Mouse (Mus musculus): ENCODE measurements around the gene Tlk2. TPM values are rescaled to one million over a fixed set of nuclear protein-coding genes. Genes with fewer than 3 reads are reported as not detected.
"Not testable (repeated sequence)": the region's sequence is repeated elsewhere in the genome, so short reads cannot be mapped to it uniquely, and the experiment has no call there.

Gene Tlk2
- polyA plus RNA-seq (2014; fragmentation: Nextera tagmentation; extraction: Ambion mirVana), result 16.1 and 18.2 TPM in 2 replicates

DNA sequence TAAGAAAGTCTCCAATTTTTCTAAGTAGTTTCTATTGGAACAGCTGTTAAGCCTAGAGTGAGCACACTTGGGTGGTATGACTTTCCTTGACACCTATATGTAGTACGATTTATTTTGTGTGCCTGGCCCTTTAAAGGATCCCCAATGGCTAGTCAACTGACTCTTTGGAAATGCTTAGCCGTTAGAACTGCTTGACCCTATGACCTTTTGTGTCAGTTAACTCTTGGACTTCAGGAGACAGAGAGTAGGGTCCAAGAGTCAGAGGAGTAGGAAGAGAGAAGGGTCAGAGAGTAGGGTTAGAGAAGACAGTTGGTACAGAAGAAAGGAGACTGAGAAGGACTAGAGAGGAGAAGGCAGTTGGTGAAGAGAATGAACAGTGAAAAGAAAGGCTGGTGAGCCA lies at the start of gene Tlk2:
TSS of gene Tlk2 (plus strand) at position 292 of the 400 bp plus-strand sequence.
- DNase-seq (ENCODE audit: low spot score), result no peak
- H3K36me3 ChIP-seq (ENCODE audit: control insufficient read depth, insufficient read depth, low read length), result no peaks in the 10 kb centered on the region
- H3K4me2 ChIP-seq, result peak within 1 kb of the TSS; percentile 70
- peak within 1 kb of the TSS; percentile 91; the same call in 1 of the 2 replicates for H3K9ac ChIP-seq (ENCODE audit: low read depth, low read length)
- ATAC-seq (replicated peaks; ENCODE audit: low FRiP score), result no peak
- WGBS, result 64% methylated on average over 2 of the region's 2 CpGs
- no peaks in the 10 kb centered on the region for H3K27me3 ChIP-seq (replicated peaks; ENCODE audit: control insufficient read depth, insufficient read depth, low read length)
- peaks cover 7% of the 10 kb centered on the region; the same call in 1 of the 2 replicates for H3K4me1 ChIP-seq (replicated peaks; ENCODE audit: control insufficient read depth, insufficient read depth, low read length)
- no peaks in the 10 kb centered on the region for H3K9me3 ChIP-seq (ENCODE audit: control insufficient read depth, low read length)
- no peak within 1 kb of the TSS; the same call in 1 of the 2 replicates for H3K27ac ChIP-seq (ENCODE audit: low read depth, low read length)
- H3K4me3 ChIP-seq (ENCODE audit: low read depth, low read length), result peak within 1 kb of the TSS; percentile 87

- Histone ChIP-seq H3K4me1 (replicated peaks; ENCODE audit: control insufficient read depth, insufficient read depth, low read length) (peaks cover 8% of the 10 kb centered on the region; the same call in 1 of the 2 replicates), H3K9ac (ENCODE audit: low read depth, low read length) (no peak overlapping the region), H3K4me3 (ENCODE audit: low read depth, low read length) (no peak overlapping the region), H3K4me2 (no peak overlapping the region), H3K9me3 (ENCODE audit: control insufficient read depth, low read length) (no peaks in the 10 kb centered on the region), H3K27ac (ENCODE audit: low read depth, low read length) (no peak overlapping the region), H3K27me3 (replicated peaks; ENCODE audit: control insufficient read depth, insufficient read depth, low read length) (no peaks in the 10 kb centered on the region), H3K36me3 (ENCODE audit: control insufficient read depth, insufficient read depth, low read length) (peaks cover 68% of the 10 kb centered on the region)
- WGBS, result 66% methylated on average over 7 of the region's 7 CpGs
- peak; percentile 53 for ATAC-seq (replicated peaks; ENCODE audit: low FRiP score)
- no peak for DNase-seq (ENCODE audit: low spot score)
Measured at GRCm38 (mm10) chr11:105135692-105136091, 42.9 kb upstream of the Tlk2 start.

- DNase-seq (ENCODE audit: low spot score); H3K4me1 ChIP-seq (replicated peaks; ENCODE audit: control insufficient read depth, insufficient read depth, low read length); H3K9ac ChIP-seq (ENCODE audit: low read depth, low read length); H3K27ac ChIP-seq (ENCODE audit: low read depth, low read length); H3K4me3 ChIP-seq (ENCODE audit: low read depth, low read length); H3K9me3 ChIP-seq (ENCODE audit: control insufficient read depth, low read length); H3K4me2 ChIP-seq; H3K27me3 ChIP-seq (replicated peaks; ENCODE audit: control insufficient read depth, insufficient read depth, low read length): not testable (repeated sequence)
- WGBS, result 87% methylated on average over 2 of the region's 2 CpGs
- peak; percentile 47; the same call in 1 of the 2 replicates for ATAC-seq (replicated peaks; ENCODE audit: low FRiP score)
- peaks cover 65% of the 10 kb centered on the region for H3K36me3 ChIP-seq (ENCODE audit: control insufficient read depth, insufficient read depth, low read length)
Measured at GRCm38 (mm10) chr11:105137255-105137654, 41.4 kb upstream of the Tlk2 start.

- 90% methylated on average over 7 of the region's 8 CpGs for WGBS
- H3K27ac ChIP-seq (ENCODE audit: low read depth, low read length); H3K9ac ChIP-seq (ENCODE audit: low read depth, low read length); DNase-seq (ENCODE audit: low spot score); ATAC-seq (replicated peaks; ENCODE audit: low FRiP score); H3K4me3 ChIP-seq (ENCODE audit: low read depth, low read length); H3K9me3 ChIP-seq (ENCODE audit: control insufficient read depth, low read length); H3K27me3 ChIP-seq (replicated peaks; ENCODE audit: control insufficient read depth, insufficient read depth, low read length); H3K4me2 ChIP-seq; H3K4me1 ChIP-seq (replicated peaks; ENCODE audit: control insufficient read depth, insufficient read depth, low read length): not testable (repeated sequence)
- peaks cover 39% of the 10 kb centered on the region for H3K36me3 ChIP-seq (ENCODE audit: control insufficient read depth, insufficient read depth, low read length)
Measured at GRCm38 (mm10) chr11:105140512-105140911, 38.1 kb upstream of the Tlk2 start.

GRCm38 (mm10) chr11:105141115-105141514 lies 37.5 kb upstream of the Tlk2 start:
- Histone ChIP-seq H3K4me1 (replicated peaks; ENCODE audit: control insufficient read depth, insufficient read depth, low read length) (peaks cover 9% of the 10 kb centered on the region), H3K27me3 (replicated peaks; ENCODE audit: control insufficient read depth, insufficient read depth, low read length) (no peaks in the 10 kb centered on the region), H3K4me3 (ENCODE audit: low read depth, low read length) (no peak overlapping the region), H3K36me3 (ENCODE audit: control insufficient read depth, insufficient read depth, low read length) (peaks cover 37% of the 10 kb centered on the region), H3K9me3 (ENCODE audit: control insufficient read depth, low read length) (no peaks in the 10 kb centered on the region), H3K27ac (ENCODE audit: low read depth, low read length) (no peak overlapping the region), H3K9ac (ENCODE audit: low read depth, low read length) (no peak overlapping the region), H3K4me2 (no peak overlapping the region)
- ATAC-seq (replicated peaks; ENCODE audit: low FRiP score), result no peak
- DNase-seq (ENCODE audit: low spot score), result no peak
- 90% methylated on average over 5 of the region's 5 CpGs for WGBS

GRCm38 (mm10) chr11:105143564-105143963 lies 35.0 kb upstream of the Tlk2 start:
- no peak overlapping the region for H3K9ac ChIP-seq (ENCODE audit: low read depth, low read length)
- DNase-seq (ENCODE audit: low spot score), result no peak

GRCm38 (mm10) chr11:105144084-105144483 lies 34.5 kb upstream of the Tlk2 start:
- H3K4me2 ChIP-seq, result no peak overlapping the region
- no peaks in the 10 kb centered on the region for H3K9me3 ChIP-seq (ENCODE audit: control insufficient read depth, low read length)
- WGBS, result 63% methylated on average over 3 of the region's 3 CpGs
- H3K27ac ChIP-seq (ENCODE audit: low read depth, low read length), result peak overlapping the region; percentile 1; the same call in 1 of the 2 replicates
- H3K4me3 ChIP-seq (ENCODE audit: low read depth, low read length), result no peak overlapping the region
- ATAC-seq (replicated peaks; ENCODE audit: low FRiP score) (peak; percentile 69), DNase-seq (ENCODE audit: low spot score) (no peak)
- H3K9ac ChIP-seq (ENCODE audit: low read depth, low read length), result no peak overlapping the region
- H3K36me3 ChIP-seq (ENCODE audit: control insufficient read depth, insufficient read depth, low read length), result peaks cover 16% of the 10 kb centered on the region
- H3K27me3 ChIP-seq (replicated peaks; ENCODE audit: control insufficient read depth, insufficient read depth, low read length), result no peaks in the 10 kb centered on the region
- H3K4me1 ChIP-seq (replicated peaks; ENCODE audit: control insufficient read depth, insufficient read depth, low read length), result peaks cover 5% of the 10 kb centered on the region

More at GRCm38 (mm10) chr11:105143564-105143963, 35.0 kb upstream of the Tlk2 start:
- Histone ChIP-seq H3K27ac (ENCODE audit: low read depth, low read length) (peak overlapping the region; percentile 1; the same call in 1 of the 2 replicates), H3K9me3 (ENCODE audit: control insufficient read depth, low read length) (no peaks in the 10 kb centered on the region), H3K4me1 (replicated peaks; ENCODE audit: control insufficient read depth, insufficient read depth, low read length) (peaks cover 5% of the 10 kb centered on the region), H3K27me3 (replicated peaks; ENCODE audit: control insufficient read depth, insufficient read depth, low read length) (no peaks in the 10 kb centered on the region), H3K4me3 (ENCODE audit: low read depth, low read length) (no peak overlapping the region), H3K4me2 (no peak overlapping the region), H3K36me3 (ENCODE audit: control insufficient read depth, insufficient read depth, low read length) (peaks cover 19% of the 10 kb centered on the region)
- peak; percentile 77 for ATAC-seq (replicated peaks; ENCODE audit: low FRiP score)

GRCm38 (mm10) chr11:105144508-105145210 lies 33.9 kb upstream of the Tlk2 start:
- Histone ChIP-seq H3K4me3 (ENCODE audit: low read depth, low read length) (no peak overlapping the region), H3K9me3 (ENCODE audit: control insufficient read depth, low read length) (no peaks in the 10 kb centered on the region), H3K27me3 (replicated peaks; ENCODE audit: control insufficient read depth, insufficient read depth, low read length) (no peaks in the 10 kb centered on the region), H3K4me1 (replicated peaks; ENCODE audit: control insufficient read depth, insufficient read depth, low read length) (peaks cover 9% of the 10 kb centered on the region), H3K27ac (ENCODE audit: low read depth, low read length) (peak overlapping the region; percentile 1; the same call in 1 of the 2 replicates), H3K36me3 (ENCODE audit: control insufficient read depth, insufficient read depth, low read length) (peaks cover 11% of the 10 kb centered on the region), H3K9ac (ENCODE audit: low read depth, low read length) (no peak overlapping the region), H3K4me2 (no peak overlapping the region)
- ATAC-seq (replicated peaks; ENCODE audit: low FRiP score) (peak; percentile 34), DNase-seq (ENCODE audit: low spot score) (no peak)
- 70% methylated on average over 11 of the region's 11 CpGs for WGBS

DNA sequence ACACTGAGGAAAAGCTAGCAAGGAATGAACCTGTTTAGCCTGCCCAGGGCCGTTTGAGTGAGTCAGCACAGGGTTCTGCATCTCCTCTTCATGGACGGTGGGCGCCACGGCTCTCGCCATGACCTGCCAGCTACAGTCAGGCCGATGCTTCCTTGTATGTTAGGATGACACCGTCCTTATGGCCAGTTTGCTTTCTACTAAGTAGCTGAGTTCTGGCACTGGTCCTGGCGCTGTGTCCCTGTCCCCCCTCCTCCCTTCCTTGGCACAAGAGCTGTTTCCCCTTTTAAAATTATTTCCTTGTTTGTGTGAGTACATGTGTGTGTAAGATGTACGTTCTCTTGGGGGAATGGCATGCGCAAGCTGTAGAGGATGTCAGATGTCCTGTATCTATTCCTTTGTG lies 33.4 kb upstream of the Tlk2 start:
- Histone ChIP-seq H3K36me3 (ENCODE audit: control insufficient read depth, insufficient read depth, low read length) (peaks cover 7% of the 10 kb centered on the region), H3K27me3 (replicated peaks; ENCODE audit: control insufficient read depth, insufficient read depth, low read length) (no peaks in the 10 kb centered on the region), H3K27ac (ENCODE audit: low read depth, low read length) (0 out of 2 replicates have a peak overlapping the region, but pooled peaks have one; percentile 1), H3K9ac (ENCODE audit: low read depth, low read length) (no peak overlapping the region), H3K4me2 (no peak overlapping the region), H3K9me3 (ENCODE audit: control insufficient read depth, low read length) (no peaks in the 10 kb centered on the region), H3K4me3 (ENCODE audit: low read depth, low read length) (no peak overlapping the region), H3K4me1 (replicated peaks; ENCODE audit: control insufficient read depth, insufficient read depth, low read length) (peaks cover 13% of the 10 kb centered on the region)
- DNase-seq (ENCODE audit: low spot score) (no peak), ATAC-seq (replicated peaks; ENCODE audit: low FRiP score) (no peak)
- WGBS, result 88% methylated on average over 10 of the region's 10 CpGs

Data from liver, embryonic 11.5 days (tissue).